Mouse (Mus musculus) adrenal gland, adult 2 months (tissue): ENCODE measurements around the gene Slc19a2. TPM values are rescaled to one million over a fixed set of nuclear protein-coding genes. Genes with fewer than 3 reads are reported as not detected.

Source experiments
- polyA plus RNA-seq: library from polyadenylated mRNA; depleted of rRNA; stranded (reverse); fragments of >200 nt; gene quantifications from 2 replicates; pipeline ENCODE4 v1.2.3, GENCODE M21; 2012; rRNA removed
- total RNA-seq, 2 experiments: library from RNA; stranded (reverse); gene quantifications; 2 replicates each; pipeline ENCODE4 v1.2.3; 2021

The Slc19a2 gene
- total and polyA plus RNA-seq, 3 experiments, result 22.1 to 31.8 (median 27.8) TPM

Other genes starting within 250 kb of the Slc19a2 start
- gene Sele, start 200.8 kb upstream of the Slc19a2 start, total RNA-seq, result 1 to 10 TPM; 3.7 to 5.1 TPM
- gene Sele, start 200.8 kb upstream of the Slc19a2 start, polyA plus RNA-seq, result 0.59 and 1.2 TPM in 2 replicates
- 1 to 10 TPM in 1 of 2 experiments, under 1 TPM in 1; 0.63 to 1.1 TPM for gene Sell, start 187.1 kb upstream of the Slc19a2 start, total RNA-seq
- 0.06 and 0.15 TPM in 2 replicates for gene Sell, start 187.1 kb upstream of the Slc19a2 start, polyA plus RNA-seq
- gene Selp, start 133.8 kb upstream of the Slc19a2 start, total RNA-seq, result 1 to 10 TPM; 1.1 TPM
- gene Selp, start 133.8 kb upstream of the Slc19a2 start, polyA plus RNA-seq, result 0.21 and 0.25 TPM in 2 replicates
- gene F5, start 97.2 kb upstream of the Slc19a2 start, total RNA-seq, result 10 to 100 TPM in 1 of 2 experiments, 1 to 10 TPM in 1; 1.1 to 10.2 TPM
- gene F5, start 97.2 kb upstream of the Slc19a2 start, polyA plus RNA-seq, result 0.30 and 0.47 TPM in 2 replicates
- gene Ccdc181, start 26.5 kb downstream of the Slc19a2 start, total RNA-seq, result 10 to 100 TPM in 1 of 2 experiments, 1 to 10 TPM in 1; 7.7 to 12.3 TPM
- gene Ccdc181, start 26.5 kb downstream of the Slc19a2 start, polyA plus RNA-seq, result 1.6 and 1.7 TPM in 2 replicates
- gene Nme7, start 55.1 kb downstream of the Slc19a2 start, total RNA-seq, result 10 to 100 TPM; 14.0 to 21.0 TPM
- 9.2 and 11.7 TPM in 2 replicates for gene Nme7, start 55.1 kb downstream of the Slc19a2 start, polyA plus RNA-seq
- 10 to 100 TPM; 23.4 to 31.7 TPM for gene Blzf1, start 58.4 kb downstream of the Slc19a2 start, total RNA-seq
- gene Blzf1, start 58.4 kb downstream of the Slc19a2 start, polyA plus RNA-seq, result 0.97 and 0.98 TPM in 2 replicates
- 10 to 100 TPM; 64.2 to 90.6 TPM for gene Atp1b1, start 209.3 kb downstream of the Slc19a2 start, total RNA-seq
- gene Atp1b1, start 209.3 kb downstream of the Slc19a2 start, polyA plus RNA-seq, result 17.0 and 19.2 TPM in 2 replicates